Mouse (Mus musculus) thymus, postnatal 36 days (tissue): ENCODE measurements around the gene Mylk.

Source experiments
- DNase-seq, 2 experiments: peaks; one replicate each; pipeline ENCODE4 v3.0.0; 2022; ENCODE audit warnings: mixed read lengths in 2 of 2

Mylk gene

GRCm38 (mm10) chr16:35033809-35034577 is 289.0 kb downstream of the Mylk start:
- no peak for DNase-seq

GRCm38 (mm10) chr16:35034971-35035370 is 290.0 kb downstream of the Mylk start:
- no peak for DNase-seq

GRCm38 (mm10) chr16:35036754-35037153 is 291.7 kb downstream of the Mylk start:
- DNase-seq: no peak

GRCm38 (mm10) chr16:35038343-35039057 is 293.5 kb downstream of the Mylk start:
- DNase-seq: no peak

GRCm38 (mm10) chr16:35040154-35040553 is 295.1 kb downstream of the Mylk start:
- DNase-seq: no peak

- no peak for DNase-seq
Observed at GRCm38 (mm10) chr16:35041001-35041400, 296.0 kb downstream of the Mylk start.

- DNase-seq: no peak
Observed at GRCm38 (mm10) chr16:35046081-35046775, 301.2 kb downstream of the Mylk start.

- no peak for DNase-seq
Observed at GRCm38 (mm10) chr16:35047272-35047969, 302.4 kb downstream of the Mylk start.

GRCm38 (mm10) chr16:35051066-35051465 is 306.1 kb downstream of the Mylk start:
- DNase-seq: no peak
